Mouse (Mus musculus) heart, postnatal 0 days (tissue): ENCODE results near the gene Etv5. TPM values are rescaled to one million over a fixed set of nuclear protein-coding genes. Genes with fewer than 3 reads are reported as not detected.

ENCODE experiments used
- ATAC-seq: fragments of 200-750 bp; cut with Nextera tagmentation; 2 replicates; pipeline ENCODE4 v1.8.0; 2017; ENCODE audit warnings: low read depth, moderate number of reproducible peaks, moderate library complexity; ENCODE audit not compliant: insufficient read depth
- DNase-seq: peaks from one replicate; pipeline ENCODE4 v3.0.0-alpha.2; 2016; ENCODE audit warnings: low spot score
- H3K27ac ChIP-seq: fragments of 300-500 bp; sonication (generic); 2 replicates; pipeline ENCODE4 v1.5.1; 2014; ENCODE audit warnings: low read depth, mild to moderate bottlenecking
- H3K27me3 ChIP-seq: fragments of 300-500 bp; sonication (generic); 2 replicates; pipeline ENCODE4 v1.6.1; 2014; ENCODE audit warnings: low read length, mixed read lengths; ENCODE audit not compliant: control insufficient read depth, insufficient read depth
- H3K36me3 ChIP-seq: fragments of 300-500 bp; sonication (generic); replicated peaks from 2 replicates; pipeline ENCODE4 v1.6.1; 2014; ENCODE audit warnings: low read length, mixed read lengths; ENCODE audit not compliant: control insufficient read depth, insufficient read depth
- H3K4me1 ChIP-seq: fragments of 300-500 bp; sonication (generic); 2 replicates; pipeline ENCODE4 v1.6.1; 2014; ENCODE audit warnings: antibody characterized with exemption; ENCODE audit not compliant: control insufficient read depth, insufficient read depth
- H3K4me2 ChIP-seq: fragments of 300-500 bp; sonication (generic); 2 replicates; pipeline ENCODE4 v1.6.1; 2014; ENCODE audit warnings: low read depth, mild to moderate bottlenecking, low read length, moderate library complexity
- H3K4me3 ChIP-seq: fragments of 300-500 bp; sonication (generic); 2 replicates; pipeline ENCODE4 v1.5.1; 2014; ENCODE audit warnings: low read depth, low read length
- H3K9ac ChIP-seq: fragments of 300-500 bp; sonication (generic); replicated peaks from 2 replicates; pipeline ENCODE4 v1.6.1; 2014; ENCODE audit warnings: low read depth, low read length, mixed read lengths
- H3K9me3 ChIP-seq: fragments of 300-500 bp; sonication (generic); replicated peaks from 2 replicates; pipeline ENCODE4 v1.6.1; 2016; ENCODE audit warnings: low read length; ENCODE audit not compliant: control insufficient read depth
- CTCF ChIP-seq: IDR thresholded peaks from 2 replicates; pipeline ENCODE4 v1.5.1; 2016; ENCODE audit warnings: antibody characterized with exemption, control low read depth, low read depth
- EP300 ChIP-seq: IDR thresholded peaks from 2 replicates; pipeline ENCODE4 v1.6.1; 2016; ENCODE audit warnings: antibody characterized with exemption, low read depth
- WGBS: fragments of 180-500 bp; shearing (Covaris S2); extraction: QIAGEN DNeasy Blood & Tissue Kit; methylation state at CpG from one replicate; pipeline ENCODE4 v1.1.7; 2014; 5-methylcytosine and 5-hydroxymethylcytosine counted together
- polyA plus RNA-seq: library from polyadenylated mRNA; unstranded; fragments of >200 nt; fragmentation: Nextera tagmentation; extraction: Ambion mirVana; gene quantifications from 2 replicates; pipeline ENCODE4 v1.2.1, GENCODE M21; 2015
- total RNA-seq: library from RNA; depleted of rRNA; stranded (reverse); fragments of >200 nt; gene quantifications from 2 replicates; pipeline ENCODE4 v1.2.3, GENCODE M21; 2014; ENCODE audit warnings: low replicate concordance

The Etv5 gene
- total and polyA plus RNA-seq, 2 experiments from 2014 or later: 7.7 to 14.8 TPM

- Histone ChIP-seq H3K27me3 (no peaks in the 10 kb centered on the region), H3K4me1 (peaks cover 6% of the 10 kb centered on the region; the same call in 1 of the 2 replicates), H3K4me2 (no peak overlapping the region), H3K36me3 (no peaks in the 10 kb centered on the region; the same call in 1 of the 2 replicates), H3K27ac (no peak overlapping the region), H3K9me3 (no peaks in the 10 kb centered on the region), H3K9ac (no peak overlapping the region), H3K4me3 (no peak overlapping the region)
- 88% methylated on average over 9 of the region's 9 CpGs for WGBS
- TF ChIP-seq EP300: no peak
- TF ChIP-seq CTCF: no peak
- DNase-seq: no peak
- no peak for ATAC-seq
Measured at GRCm38 (mm10) chr16:22414205-22414754, 25.2 kb downstream of the Etv5 start.

- Histone ChIP-seq H3K4me3 (no peak overlapping the region), H3K4me2 (no peak overlapping the region), H3K27ac (no peak overlapping the region), H3K9me3 (no peaks in the 10 kb centered on the region), H3K4me1 (peaks cover 6% of the 10 kb centered on the region; the same call in 1 of the 2 replicates), H3K27me3 (no peaks in the 10 kb centered on the region), H3K36me3 (no peaks in the 10 kb centered on the region; the same call in 1 of the 2 replicates), H3K9ac (no peak overlapping the region)
- DNase-seq: no peak
- ATAC-seq: no peak
- no peak for TF ChIP-seq EP300
- no peak for TF ChIP-seq CTCF
- 76% methylated on average over 16 of the region's 16 CpGs for WGBS
Measured at GRCm38 (mm10) chr16:22412459-22413229, 26.9 kb downstream of the Etv5 start.

GRCm38 (mm10) chr16:22411764-22412163, 27.8 kb downstream of the Etv5 start:
- 45% methylated on average over 11 of the region's 11 CpGs for WGBS
- no peaks in the 10 kb centered on the region; the same call in 1 of the 2 replicates for H3K36me3 ChIP-seq
- TF ChIP-seq CTCF: no peak
- no peak for TF ChIP-seq EP300
- H3K27ac ChIP-seq: no peak overlapping the region
- H3K4me3 ChIP-seq: no peak overlapping the region
- peaks cover 6% of the 10 kb centered on the region; the same call in 1 of the 2 replicates for H3K4me1 ChIP-seq
- no peak for ATAC-seq
- no peaks in the 10 kb centered on the region for H3K27me3 ChIP-seq
- no peak for DNase-seq
- H3K9ac ChIP-seq: no peak overlapping the region
- no peak overlapping the region for H3K4me2 ChIP-seq
- H3K9me3 ChIP-seq: no peaks in the 10 kb centered on the region

DNA sequence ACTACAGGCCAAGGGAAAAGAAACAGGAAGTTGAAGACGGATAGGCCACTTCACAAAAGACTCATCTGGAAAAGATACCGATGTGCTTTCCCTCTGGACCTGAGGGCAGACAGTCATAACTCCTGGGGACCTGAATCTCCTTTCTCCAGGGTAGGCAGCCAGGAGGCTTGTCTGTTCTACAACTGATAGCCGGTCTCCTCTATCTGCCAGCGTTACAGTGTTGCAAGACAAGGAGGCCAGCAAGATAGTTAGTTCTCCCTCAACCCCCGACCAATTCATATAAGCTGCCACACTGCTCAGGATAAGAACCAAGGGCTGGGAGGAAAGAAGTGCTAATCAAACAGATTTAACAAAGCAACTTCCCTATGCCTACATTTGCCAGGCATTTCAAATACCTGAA, 29.5 kb downstream of the Etv5 start:
- Histone ChIP-seq H3K9ac (no peak overlapping the region), H3K4me3 (no peak overlapping the region), H3K9me3 (no peaks in the 10 kb centered on the region), H3K27ac (no peak overlapping the region), H3K4me2 (no peak overlapping the region), H3K4me1 (peaks cover 1% of the 10 kb centered on the region; the same call in 1 of the 2 replicates), H3K27me3 (no peaks in the 10 kb centered on the region), H3K36me3 (no peaks in the 10 kb centered on the region; the same call in 1 of the 2 replicates)
- DNase-seq: no peak
- TF ChIP-seq EP300 (no peak), CTCF (no peak)
- WGBS: 51% methylated on average over 5 of the region's 5 CpGs
- no peak for ATAC-seq

DNA sequence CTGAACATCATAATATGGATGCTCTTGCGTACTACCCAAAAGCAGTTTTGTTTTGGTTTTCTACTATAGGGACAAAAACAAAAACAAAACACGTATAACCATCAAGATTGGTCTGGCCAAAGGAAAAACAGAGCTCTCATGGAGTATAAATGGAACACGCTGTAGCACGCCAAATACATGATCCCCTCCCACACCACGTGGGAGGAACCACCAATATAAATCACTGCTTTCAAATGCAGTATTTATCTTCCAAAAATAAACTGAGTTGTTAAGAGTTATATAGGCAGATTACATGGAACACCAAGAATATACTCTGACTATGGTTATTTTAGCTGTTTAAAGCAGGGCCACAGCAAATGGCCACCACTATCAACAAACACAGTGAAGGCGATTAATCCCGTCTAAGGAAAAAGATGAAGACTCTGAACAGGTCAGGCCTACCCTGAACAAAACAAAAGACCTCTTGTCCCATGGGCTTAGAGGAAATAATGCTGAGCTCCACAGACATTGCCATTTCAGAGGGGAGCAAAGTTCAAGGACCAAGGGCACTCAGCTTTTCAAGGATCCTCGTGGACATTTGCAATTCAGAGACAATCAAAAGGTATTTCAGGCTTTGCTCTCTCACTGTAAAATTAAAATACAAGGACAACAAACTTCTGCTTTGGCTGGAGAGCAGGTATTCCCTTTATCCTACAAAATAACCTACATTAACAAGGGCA, 30.7 kb downstream of the Etv5 start:
- 82% methylated on average over 8 of the region's 8 CpGs for WGBS
- DNase-seq (no peak), ATAC-seq (no peak)
- no peak overlapping the region for H3K4me2 ChIP-seq
- no peaks in the 10 kb centered on the region for H3K4me1 ChIP-seq
- no peaks in the 10 kb centered on the region for H3K9me3 ChIP-seq
- no peak overlapping the region for H3K4me3 ChIP-seq
- no peaks in the 10 kb centered on the region for H3K27me3 ChIP-seq
- TF ChIP-seq EP300 (no peak), CTCF (no peak)
- no peak overlapping the region for H3K9ac ChIP-seq
- no peaks in the 10 kb centered on the region; the same call in 1 of the 2 replicates for H3K36me3 ChIP-seq
- H3K27ac ChIP-seq: no peak overlapping the region
